Mouse (Mus musculus) thymus, postnatal 0 days (tissue): ENCODE measurements at regions not wholly inside any gene's neighbourhood (a gene's known extent, or its start where the extent isn't known, plus 50 kb on each side); places are given as distances from the start of the nearest gene placed in this dataset.

ENCODE experiments used
- DNase-seq: peaks from one replicate; pipeline ENCODE4 v3.0.0-alpha.2; 2015; ENCODE audit warnings: low spot score

DNA sequence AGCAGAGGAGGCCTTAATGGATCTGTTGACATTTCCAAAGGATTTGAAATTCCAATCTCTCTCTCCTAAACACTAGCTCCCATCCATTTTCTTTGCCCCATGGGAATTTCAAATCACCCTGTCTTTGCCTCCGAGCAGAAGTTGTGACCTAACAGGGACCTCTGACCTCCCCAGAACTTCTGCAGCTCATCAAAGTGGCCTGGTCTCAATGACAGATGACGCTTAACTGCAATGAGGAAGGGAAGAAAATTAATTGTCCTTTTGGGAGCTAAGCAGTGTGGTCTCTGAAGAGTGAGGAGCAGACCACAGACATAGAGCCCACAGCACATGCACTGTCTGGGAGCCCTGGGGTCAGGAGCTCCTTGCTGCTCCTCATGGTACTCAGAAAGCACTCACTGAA, 155.3 kb downstream of the Tox3 start:
- no peak for DNase-seq

DNA sequence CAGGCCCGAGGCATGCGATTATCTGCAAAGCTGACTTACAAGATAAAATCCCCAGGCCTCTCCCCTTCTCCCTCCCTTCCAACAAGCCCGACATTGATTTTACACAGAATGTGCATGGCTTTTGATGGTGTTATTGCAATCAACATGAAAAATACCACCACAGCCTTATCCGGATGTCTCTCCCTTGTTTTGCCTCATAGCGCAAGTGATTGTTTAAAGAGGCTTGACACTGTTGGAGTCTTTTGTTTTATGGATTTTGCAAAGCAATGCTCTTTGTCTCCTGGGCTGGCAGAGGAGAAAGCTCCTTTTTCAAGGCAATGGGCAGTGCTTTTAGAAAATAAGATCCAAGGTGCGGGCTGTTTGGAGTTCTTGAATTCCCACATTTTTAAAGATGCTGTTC, 165.3 kb downstream of the Tox3 start:
- no peak for DNase-seq

DNA sequence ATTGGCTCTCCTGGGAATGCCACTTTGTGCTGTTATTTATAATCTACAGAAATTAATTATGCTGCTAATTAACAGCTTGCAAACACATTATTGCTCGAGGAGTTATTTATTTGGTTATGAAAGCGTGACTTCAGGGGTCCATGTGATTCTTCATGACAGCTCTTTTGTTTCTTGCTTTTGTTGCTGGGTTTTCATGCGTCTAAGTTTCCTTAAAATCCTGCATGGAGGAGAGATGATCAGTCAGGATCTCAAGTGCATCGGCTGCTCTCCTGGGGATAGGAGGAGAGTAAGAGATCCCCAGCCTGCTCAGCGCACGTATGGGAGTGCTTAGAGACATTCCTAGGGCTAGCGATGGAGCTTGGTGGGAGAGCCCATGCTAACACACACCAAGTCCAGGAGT, 171.4 kb downstream of the Tox3 start:
- DNase-seq: no peak

DNA sequence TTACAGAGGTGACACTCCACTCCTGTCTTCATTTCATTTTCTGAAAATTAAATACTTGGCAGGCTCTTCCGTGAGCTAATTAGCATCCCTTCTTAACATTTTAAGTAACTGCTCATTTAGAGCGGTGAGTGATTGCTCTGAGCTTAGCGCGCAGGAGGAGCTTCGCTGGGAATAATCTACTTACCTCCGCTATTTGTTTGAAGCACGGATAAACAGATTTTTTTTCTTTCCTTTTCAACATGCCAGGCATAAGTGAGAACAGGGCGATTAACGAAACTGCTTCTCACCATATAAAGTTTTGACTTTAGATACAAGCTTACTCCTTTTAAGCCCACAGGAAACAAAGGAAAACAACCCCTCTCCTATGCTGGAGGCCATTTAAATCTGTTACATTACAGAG, 171.8 kb downstream of the Tox3 start:
- no peak for DNase-seq

DNA sequence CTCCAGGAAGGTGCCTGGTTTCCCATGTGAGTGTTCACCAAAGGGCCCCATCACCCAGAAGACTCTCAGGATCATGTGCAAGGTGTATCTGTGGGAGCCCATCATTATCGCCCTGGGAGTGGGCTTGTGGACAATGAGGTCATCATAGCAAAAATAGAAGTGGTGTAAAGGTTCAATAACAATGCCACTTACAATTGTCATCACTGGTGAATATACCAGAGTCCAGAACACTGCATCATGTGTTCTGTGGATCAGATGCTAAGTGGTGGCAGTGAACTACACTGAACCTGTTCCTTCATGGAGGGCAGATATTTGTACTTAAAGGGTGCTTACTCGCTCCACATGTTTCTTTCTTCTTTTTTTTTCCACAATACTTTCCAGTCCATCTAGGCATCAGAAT, 181.5 kb downstream of the Tox3 start:
- no peak for DNase-seq

DNA sequence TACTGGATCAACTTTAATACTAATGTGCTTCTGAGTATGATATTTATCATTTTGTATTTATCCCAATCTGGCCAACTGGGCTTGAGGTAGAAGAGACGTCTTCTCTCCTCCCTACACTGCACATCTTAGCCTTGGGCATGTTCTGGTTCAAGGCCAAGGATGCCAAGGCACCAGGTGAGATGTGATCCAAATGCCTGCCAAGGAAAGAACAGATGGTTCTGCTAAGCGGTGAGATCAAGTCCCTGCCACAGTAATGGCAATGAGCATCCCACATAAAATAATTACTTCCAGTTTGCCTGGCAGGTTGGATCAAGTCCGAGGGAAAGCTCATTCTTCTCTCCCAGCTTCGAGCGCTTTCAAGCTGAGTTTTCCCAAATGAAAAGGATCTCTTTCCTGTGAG, 196.7 kb downstream of the Tox3 start:
- DNase-seq: no peak

DNA sequence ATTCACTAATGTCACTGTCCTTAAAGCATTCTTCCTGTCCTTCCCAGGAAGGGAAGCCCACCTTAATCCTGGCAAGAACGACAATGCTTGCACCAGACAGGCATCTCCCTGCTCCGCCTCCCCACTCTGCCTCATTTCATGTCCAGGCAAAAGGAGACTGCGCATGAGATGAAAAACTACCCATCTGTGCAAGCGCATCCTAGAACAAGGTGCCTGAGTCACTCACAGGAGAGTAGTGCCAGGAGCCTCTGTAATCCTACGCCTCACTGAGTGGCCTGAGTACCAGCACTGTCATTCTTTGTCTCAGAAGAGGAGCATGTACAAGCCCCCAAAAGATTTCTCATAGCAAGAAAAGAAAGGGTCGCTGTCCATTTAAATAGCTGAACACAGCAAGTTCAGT, 198.2 kb downstream of the Tox3 start:
- DNase-seq: no peak

DNA sequence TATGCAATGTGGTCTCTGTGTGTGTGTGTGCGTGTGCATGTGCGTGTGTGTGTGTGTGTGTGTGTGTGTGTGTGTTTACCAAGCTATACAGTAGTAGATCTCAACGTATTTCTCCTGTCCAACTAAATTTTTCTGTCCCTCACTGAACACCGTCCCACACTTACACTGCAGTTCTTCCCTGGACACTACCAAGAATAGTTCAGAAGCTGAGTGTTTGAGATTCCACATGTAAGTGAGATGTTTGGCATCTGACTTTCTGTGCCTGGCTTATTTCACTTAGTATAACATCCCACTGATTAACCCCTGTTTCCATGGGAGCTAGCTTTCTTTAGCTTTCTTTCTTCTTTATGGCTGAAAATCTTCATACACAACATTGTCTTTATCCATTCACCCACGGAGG, 213.5 kb downstream of the Tox3 start:
- no peak for DNase-seq

DNA sequence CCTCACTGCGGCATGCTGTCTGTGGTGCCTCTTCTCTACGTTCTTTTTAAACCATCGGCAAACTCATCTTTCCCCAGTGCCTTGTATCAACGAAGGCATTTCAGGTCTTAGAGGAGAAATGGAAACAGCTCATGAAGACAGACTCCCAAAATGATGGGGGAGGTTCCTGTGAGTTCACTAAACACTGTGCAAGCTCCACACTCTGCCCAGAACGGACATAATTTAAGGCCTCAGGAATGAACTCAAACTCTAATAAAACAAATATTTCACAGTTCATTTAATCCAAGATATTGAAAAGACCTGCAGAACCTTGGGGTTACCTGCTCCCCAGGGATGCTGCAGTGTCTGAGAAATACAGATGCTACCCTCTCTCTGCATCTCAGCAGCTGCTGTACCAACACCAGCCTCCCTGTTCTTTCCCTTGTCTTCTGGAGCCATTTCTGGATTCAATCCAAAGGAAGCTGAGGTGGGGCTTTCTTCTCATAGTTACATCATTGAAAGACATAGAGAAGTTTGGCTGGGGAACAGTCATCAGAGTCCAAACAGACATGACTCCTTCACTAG, 217.4 kb downstream of the Tox3 start:
- DNase-seq: no peak

DNA sequence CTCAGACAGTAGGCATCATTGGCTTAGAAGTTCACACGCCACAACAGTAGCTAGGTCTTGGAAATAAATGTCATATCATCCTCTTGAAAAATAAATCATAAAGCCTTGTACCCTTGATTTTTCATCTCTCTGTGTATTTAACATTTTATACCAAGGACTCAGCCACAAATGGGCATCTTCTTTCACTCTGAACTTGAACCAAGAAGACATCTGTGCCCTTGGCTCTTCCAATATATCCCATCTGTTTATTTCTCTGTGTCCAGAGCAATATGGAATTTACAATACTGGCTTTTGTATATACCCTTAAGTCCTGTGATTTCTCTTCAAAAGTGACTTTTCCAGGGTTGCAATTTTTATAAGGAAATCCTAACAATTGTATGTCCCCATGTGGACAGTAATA, 222.7 kb downstream of the Tox3 start:
- DNase-seq: no peak

DNA sequence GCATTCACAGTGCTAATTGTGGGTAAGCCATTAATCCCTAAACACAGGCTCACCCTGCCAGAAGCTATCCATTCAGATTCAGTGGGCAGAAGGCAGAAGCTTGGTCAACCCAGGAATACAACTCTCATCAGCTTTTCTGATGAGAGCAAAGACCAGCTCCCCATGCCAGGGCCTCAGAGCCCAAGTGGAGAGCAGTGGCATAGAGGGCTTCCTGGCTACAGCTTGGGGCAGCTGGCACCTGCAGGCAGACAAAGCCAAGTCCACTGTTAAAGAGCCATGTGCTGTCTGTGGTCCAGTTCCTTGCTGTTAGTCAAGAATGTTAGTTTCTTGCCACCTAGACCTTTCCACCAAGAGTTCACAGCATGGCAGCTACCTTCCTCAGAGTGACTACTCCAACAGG, 225.0 kb downstream of the Tox3 start:
- DNase-seq: no peak

DNA sequence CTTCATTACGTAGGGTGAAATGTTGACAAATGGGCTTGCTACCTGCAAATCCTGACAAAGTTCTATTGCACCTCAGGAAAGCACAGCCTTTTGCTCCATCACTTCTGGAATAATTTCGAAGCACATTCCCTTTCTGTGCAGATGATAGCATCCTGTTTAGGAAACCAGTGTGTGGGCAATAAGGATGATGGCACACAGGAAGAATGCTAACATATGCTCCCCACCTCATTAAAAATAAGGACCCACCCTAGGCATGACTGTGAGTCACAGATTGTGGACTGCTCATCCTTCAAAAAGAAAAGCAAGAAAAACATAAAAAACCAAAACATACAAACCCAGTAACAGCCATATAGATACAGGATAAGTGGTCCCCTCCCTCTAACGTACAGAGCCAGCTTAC, 226.2 kb downstream of the Tox3 start:
- DNase-seq: no peak

DNA sequence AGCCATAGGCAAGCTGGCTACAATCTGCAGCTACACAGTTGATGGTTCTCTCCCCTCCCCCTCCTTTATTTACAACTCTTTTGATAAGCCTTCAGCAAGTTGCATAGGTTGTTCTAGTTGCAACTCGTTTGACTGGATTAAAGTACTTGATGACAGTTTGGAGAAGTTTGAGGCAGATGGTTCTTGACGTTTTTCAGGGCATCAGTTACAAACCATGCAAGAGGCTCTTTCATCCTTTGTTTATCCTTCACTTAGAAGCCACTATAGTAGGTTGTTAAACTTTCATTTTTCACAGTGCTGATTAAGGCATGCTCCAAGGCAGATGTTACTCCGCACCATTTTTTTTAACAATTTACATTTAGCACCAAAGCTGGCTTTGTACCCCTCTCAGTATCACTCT, 227.1 kb downstream of the Tox3 start:
- DNase-seq: no peak

DNA sequence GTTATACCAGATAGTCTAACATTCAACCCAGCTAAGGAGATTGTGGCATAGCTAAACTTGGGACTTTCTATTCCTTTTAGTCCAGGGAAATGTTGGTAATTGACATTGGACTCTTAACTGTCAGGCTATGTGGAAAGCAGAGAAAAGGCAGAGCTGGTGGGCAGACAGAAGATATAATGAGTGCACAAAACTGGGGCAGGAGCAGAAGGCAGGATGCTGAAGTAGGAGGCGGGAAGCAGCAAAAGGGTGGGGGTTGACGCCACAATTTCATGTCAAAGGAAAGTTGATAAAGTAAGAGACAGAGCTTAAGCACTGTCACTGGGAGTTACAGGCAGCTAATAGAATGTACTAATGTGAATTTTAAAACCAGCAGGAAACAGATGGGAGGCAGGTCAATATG, 232.7 kb downstream of the Tox3 start:
- DNase-seq: no peak

DNA sequence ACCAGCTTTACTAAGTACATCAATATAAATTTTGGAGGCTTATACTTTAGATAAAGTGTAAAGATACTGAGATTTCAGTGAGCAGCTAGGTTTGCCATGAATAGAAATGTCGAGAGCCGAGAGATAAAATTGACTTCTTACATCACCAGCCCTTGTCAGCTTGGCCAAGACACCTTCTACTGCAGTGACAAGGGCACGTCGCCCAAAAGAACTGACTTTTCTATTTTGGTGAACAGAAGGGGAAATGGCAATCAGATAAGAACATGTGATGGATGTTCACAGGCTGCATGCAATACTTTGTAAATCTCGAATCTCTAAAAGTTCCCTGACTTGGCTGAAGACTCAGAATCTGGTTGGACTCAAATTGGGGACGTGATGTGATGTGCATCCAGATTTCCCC, 247.6 kb downstream of the Tox3 start:
- DNase-seq: no peak

DNA sequence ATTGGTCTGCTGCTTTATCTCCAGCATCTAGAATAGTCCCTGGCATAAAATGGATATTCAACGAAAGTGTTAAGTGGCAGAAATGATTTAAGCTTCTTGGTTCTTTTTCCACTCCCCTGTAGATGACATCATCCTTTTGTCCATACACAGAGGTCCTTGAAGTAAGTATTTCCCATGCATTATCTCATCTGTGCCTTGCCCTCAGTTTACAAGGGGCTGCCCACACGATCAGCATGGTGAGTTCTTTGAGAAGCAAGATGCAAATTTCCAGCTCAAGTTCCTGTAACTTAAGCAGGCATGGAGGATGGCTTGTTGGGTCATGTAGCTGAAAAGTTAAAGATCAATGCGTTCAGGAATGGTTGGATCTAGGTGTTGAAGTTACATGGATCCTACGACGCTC, 265.5 kb downstream of the Tox3 start:
- no peak for DNase-seq

DNA sequence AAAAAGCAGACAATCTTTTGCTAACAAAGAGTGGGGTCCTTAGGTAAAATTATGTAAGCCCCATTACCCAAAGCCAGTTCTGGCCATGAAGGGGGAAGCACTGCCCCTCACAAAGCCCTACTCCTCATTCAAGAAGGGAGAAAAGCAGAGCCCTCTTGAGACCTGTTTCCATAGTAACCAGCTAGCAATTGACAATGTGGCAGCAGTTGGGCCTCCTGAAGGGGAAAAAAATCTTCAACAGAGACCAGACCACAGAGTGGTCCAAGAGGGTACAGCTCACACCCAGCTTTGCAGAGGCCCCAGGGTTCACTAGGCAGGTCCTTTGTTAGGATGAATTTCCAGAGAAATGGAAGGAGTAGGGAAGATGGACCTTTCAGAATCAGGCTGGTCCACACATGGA, 271.8 kb downstream of the Tox3 start:
- no peak for DNase-seq

DNA sequence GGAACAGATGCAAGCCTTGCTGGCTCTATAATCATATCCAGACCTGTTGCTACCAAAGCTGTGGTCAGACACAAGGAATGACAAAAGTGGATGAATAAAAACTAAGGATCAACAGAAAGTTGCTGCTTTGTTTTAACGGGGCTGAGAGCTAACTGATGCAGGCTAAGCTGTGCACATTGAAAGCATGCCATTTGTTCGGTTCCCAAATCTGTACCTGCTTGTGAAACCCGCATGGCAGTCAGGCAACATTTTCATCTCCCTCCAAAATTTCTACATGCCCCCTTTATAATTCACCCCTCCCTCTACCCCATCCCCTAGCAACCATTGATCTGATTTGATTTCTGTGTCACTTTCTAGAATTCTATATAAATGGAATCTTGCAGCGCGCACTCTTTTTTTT, 272.3 kb downstream of the Tox3 start:
- no peak for DNase-seq

DNA sequence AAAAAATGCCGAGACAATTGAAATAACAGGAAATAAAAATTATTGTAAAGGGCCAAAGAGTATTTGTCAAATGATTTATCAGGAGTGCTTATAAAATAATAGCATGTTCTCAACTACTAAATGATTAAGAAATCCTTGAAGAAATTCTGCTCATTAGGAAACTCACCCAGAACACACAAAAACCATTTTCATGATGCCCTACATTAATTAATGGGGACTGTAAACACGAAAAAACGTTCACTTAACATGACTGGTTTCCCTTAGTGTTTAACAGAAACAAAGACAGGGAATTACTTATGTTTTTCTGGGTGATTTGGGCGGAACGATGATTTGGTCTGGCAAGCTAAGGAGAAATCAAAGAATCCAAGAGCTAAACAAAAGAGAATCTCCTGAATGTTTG, 278.1 kb downstream of the Tox3 start:
- DNase-seq: no peak

DNA sequence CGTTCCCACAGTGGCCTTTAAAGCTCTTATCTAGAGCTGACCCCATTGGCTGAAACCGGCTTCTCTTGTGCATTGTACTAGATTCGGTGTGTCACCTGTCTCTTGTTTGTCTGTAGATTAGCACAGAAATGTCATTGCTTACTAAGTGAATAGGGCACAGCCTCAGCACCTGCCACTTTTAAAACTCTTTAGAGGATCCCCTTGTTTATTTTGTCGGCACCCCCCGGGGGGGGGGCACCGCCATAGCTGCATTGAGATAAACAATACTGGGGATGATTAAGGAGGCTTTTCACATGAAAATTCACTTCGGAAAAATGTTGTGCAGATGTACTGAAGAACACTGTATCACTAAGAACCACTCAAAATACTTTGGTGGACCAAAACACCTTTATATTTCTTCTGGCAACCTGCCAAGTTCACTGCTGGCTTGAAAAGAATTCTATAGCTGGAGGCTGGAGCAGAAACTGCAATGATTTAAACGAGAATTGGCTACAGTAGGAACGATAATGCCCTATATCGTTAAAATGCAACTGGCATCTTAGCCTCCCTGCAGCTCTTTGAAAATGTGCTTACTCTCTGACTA, 278.6 kb downstream of the Tox3 start:
- no peak for DNase-seq

DNA sequence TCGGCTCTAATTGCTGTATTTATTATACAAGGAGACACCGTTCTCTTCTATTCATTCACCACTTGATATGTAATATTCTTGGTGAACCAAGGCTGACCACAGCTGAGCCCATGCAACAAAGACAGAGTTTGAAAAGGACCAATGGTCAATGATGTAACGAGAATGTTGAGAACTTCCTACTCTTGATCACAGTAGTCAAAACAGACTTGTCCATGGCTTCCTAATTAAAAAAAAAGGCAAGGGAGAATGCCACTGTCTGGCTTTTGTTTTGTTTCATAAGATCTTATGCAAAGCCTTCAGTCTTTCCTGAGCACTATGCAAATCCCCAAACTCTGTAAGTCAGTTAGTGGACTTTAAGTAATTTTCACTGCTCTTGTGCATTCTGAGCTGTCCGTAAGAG, 279.7 kb downstream of the Tox3 start:
- DNase-seq: no peak

DNA sequence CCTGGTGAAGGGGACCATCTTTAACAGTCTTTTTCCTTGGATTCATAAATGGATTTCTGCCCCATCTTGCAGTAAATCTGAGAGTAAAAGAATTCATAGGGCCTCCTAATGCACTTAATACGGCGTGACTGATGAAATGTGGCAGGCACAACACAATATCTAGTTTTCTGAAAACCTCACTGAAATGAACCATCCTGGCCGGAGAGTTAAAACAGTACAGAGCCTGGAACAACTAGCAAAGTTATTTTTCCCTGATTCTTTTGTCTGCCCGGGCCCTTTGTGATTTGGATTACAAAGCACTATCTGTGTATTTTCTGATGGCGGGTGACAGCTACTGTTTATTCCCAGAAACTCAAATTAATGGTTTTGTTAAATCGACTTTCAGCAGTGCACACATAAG, 283.8 kb downstream of the Tox3 start:
- no peak for DNase-seq

DNA sequence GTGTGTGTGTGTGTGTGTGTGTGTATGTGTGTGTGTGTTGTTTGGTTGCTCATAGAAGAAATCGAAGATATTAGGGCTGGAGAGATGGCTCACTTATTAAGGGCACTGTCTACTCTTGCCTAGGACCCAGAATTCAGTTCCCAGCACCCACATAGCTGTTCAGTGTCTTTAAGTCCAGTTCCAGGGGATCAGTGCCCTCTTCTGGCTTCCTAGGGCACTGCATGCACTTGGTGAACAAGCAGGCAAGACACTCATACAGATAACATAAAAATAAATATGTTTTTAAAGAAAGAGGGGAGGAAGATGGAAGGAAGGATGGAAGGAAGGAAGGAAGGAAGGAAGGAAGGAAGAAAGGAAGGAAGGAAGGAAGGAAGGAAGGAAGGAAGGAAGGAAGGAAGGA, 284.9 kb downstream of the Tox3 start:
- no peak for DNase-seq

DNA sequence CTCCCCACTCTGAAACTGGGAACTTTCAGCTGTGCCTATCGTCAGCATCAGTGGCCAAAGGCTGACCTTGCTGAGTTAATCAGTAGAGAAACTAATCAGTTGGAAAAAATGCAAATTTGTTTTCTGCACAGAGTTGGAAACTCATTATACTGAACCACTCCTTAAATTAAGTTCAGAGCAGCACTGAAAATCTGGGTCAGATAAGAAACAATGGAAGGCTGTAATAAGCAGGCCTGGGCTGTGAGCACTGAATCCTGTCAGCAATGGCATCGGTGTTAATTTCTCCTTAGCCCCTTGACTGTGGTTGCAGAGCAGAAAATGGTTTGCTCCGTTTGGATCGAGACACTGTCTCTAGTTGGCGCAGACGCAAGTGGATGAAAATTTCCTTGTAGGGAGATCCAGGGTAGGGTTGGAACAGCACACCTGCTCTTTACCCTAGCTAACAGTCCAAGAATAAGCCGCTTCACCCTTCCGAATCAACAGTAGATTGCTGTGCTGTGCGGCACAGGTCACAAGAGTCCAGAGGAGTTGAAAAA, 289.4 kb downstream of the Tox3 start:
- DNase-seq: no peak
